Mouse (Mus musculus) heart, postnatal 0 days (tissue): ENCODE measurements around the gene Itga8.

ENCODE experiments used
- CTCF ChIP-seq: IDR thresholded peaks from 2 replicates; pipeline ENCODE4 v1.5.1; 2016; ENCODE audit warnings: antibody characterized with exemption, control low read depth, low read depth
- EP300 ChIP-seq: IDR thresholded peaks from 2 replicates; pipeline ENCODE4 v1.6.1; 2016; ENCODE audit warnings: antibody characterized with exemption, low read depth

DNA sequence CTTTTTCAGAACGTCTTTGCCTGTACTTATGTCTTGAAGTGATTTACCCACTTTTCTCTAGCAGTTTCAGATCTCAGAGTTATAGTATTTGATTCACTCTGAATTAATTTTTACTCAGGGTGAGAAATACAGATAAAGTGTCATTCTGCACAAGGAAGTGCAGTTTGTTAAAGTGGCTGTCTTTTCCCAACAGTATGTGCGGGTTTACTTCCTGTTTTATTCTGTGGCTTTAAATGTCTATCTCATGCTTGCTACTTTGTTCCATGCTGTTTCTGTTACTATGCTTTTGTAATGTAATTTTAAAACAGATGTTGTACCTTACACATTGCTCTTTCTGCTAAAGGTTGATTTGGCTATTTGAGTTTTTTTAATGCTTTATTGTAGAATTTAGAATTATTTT, 216.2 kb downstream of the Itga8 start:
- no peak for TF ChIP-seq CTCF
- no peak for TF ChIP-seq EP300
